Mouse (Mus musculus) right cerebral cortex, adult 2 months (tissue): ENCODE data around the gene Cetn2.

Source experiments
- DNase-seq, 2 experiments: peaks; one replicate each; pipeline ENCODE4 v3.0.0; 2021 to 2022; ENCODE audit warnings: low spot score in 2 of 2

The Cetn2 gene

GRCm38 (mm10) chrX:72917884-72918681 lies at the start of gene Cetn2, which contains the start of gene Nsdhl:
Cetn2 (minus strand) TSS chrX:72918411.
Nsdhl (plus strand) TSS chrX:72918557.
- DNase-seq = peak; percentile 86 to 89

GRCm38 (mm10) chrX:72962743-72963142 lies 44.5 kb upstream of the Cetn2 start:
- no peak for DNase-seq

- no peak for DNase-seq
These were observed 43.3 kb upstream of the Cetn2 start for GRCm38 (mm10) chrX:72961511-72961910.

GRCm38 (mm10) chrX:72960431-72960830 lies 42.2 kb upstream of the Cetn2 start:
- DNase-seq = peak; percentile 32 to 39

GRCm38 (mm10) chrX:72956486-72956885 lies 38.3 kb upstream of the Cetn2 start:
- DNase-seq = no peak

GRCm38 (mm10) chrX:72953464-72953863 lies 35.3 kb upstream of the Cetn2 start:
- DNase-seq = no peak

- DNase-seq = no peak
These were observed 3.2 kb upstream of the Cetn2 start for GRCm38 (mm10) chrX:72921391-72921790.

GRCm38 (mm10) chrX:72918682-72919059 lies 460 bp upstream of the Cetn2 start:
- DNase-seq = no peak

- DNase-seq = no peak
These were observed 6.6 kb downstream of the Cetn2 start for GRCm38 (mm10) chrX:72911611-72912010.

GRCm38 (mm10) chrX:72908404-72908741 lies 9.8 kb downstream of the Cetn2 start:
- DNase-seq = peak; percentile 10 to 50

- no peak for DNase-seq
These were observed 10.4 kb downstream of the Cetn2 start for GRCm38 (mm10) chrX:72907619-72908403.

- peak in 1 of 2 experiments; percentile 6 for DNase-seq
These were observed 15.7 kb downstream of the Cetn2 start for GRCm38 (mm10) chrX:72902530-72902929.

GRCm38 (mm10) chrX:72896055-72896437 lies 22.2 kb downstream of the Cetn2 start:
- DNase-seq = no peak

GRCm38 (mm10) chrX:72895388-72896054 lies 22.7 kb downstream of the Cetn2 start:
- peak; percentile 36 to 50 for DNase-seq
